Mouse (Mus musculus) stomach, embryonic 16.5 days (tissue): ENCODE results near the gene Plekhg5. TPM values are rescaled to one million over a fixed set of nuclear protein-coding genes. Genes with fewer than 3 reads are reported as not detected.

Source experiments
- ATAC-seq: fragments of 200-750 bp; cut with Nextera tagmentation; 2 replicates; pipeline ENCODE4 v1.8.0; 2017; ENCODE audit warnings: moderate number of reproducible peaks, moderate TSS enrichment; ENCODE audit not compliant: insufficient read depth, low FRiP score
- H3K27ac ChIP-seq: fragments of 300-500 bp; sonication (generic); 2 replicates; pipeline ENCODE4 v1.5.1; 2014; ENCODE audit warnings: low read length
- H3K27me3 ChIP-seq: fragments of 300-500 bp; sonication (generic); 2 replicates; pipeline ENCODE4 v1.6.1; 2014; ENCODE audit warnings: low read length, control low read depth, mixed read lengths; ENCODE audit not compliant: control insufficient read depth, insufficient read depth
- H3K36me3 ChIP-seq: fragments of 300-500 bp; sonication (generic); 2 replicates; pipeline ENCODE4 v1.6.1; 2014; ENCODE audit warnings: low read length; ENCODE audit not compliant: control insufficient read depth, insufficient read depth
- H3K4me1 ChIP-seq: fragments of 300-500 bp; sonication (generic); 2 replicates; pipeline ENCODE4 v1.6.1; 2014; ENCODE audit warnings: low read length, control low read depth, mixed read lengths; ENCODE audit not compliant: control insufficient read depth, insufficient read depth
- H3K4me2 ChIP-seq: fragments of 300-500 bp; sonication (generic); 2 replicates; pipeline ENCODE4 v1.6.1; 2014; ENCODE audit warnings: low read depth, low read length, mixed read lengths
- H3K4me3 ChIP-seq: fragments of 300-500 bp; sonication (generic); replicated peaks from 2 replicates; pipeline ENCODE4 v1.5.1; 2014; ENCODE audit warnings: mild to moderate bottlenecking, low read length
- H3K9ac ChIP-seq: fragments of 300-500 bp; sonication (generic); 2 replicates; pipeline ENCODE4 v1.6.1; 2014; ENCODE audit warnings: low read length
- H3K9me3 ChIP-seq: fragments of 300-500 bp; sonication (generic); replicated peaks from 2 replicates; pipeline ENCODE4 v1.6.1; 2016; ENCODE audit warnings: low read length, control low read depth; ENCODE audit not compliant: control insufficient read depth
- WGBS: fragments of 180-500 bp; shearing (Covaris S2); extraction: QIAGEN DNeasy Blood & Tissue Kit; methylation state at CpG from one replicate; pipeline ENCODE4 v1.1.7; 2014; 5-methylcytosine and 5-hydroxymethylcytosine counted together
- polyA plus RNA-seq: library from polyadenylated mRNA; unstranded; fragments of >200 nt; fragmentation: Nextera tagmentation; extraction: Ambion mirVana; gene quantifications from 2 replicates; pipeline ENCODE4 v1.2.1, GENCODE M21; 2015

Gene Plekhg5
- polyA plus RNA-seq, 1 experiment from 2014 or later: 12.3 TPM

- H3K27me3 ChIP-seq: peaks cover 63% of the 10 kb centered on the region
- H3K27ac ChIP-seq: no peak overlapping the region
- H3K36me3 ChIP-seq: no peaks in the 10 kb centered on the region
- no peak overlapping the region for H3K4me3 ChIP-seq
- ATAC-seq: no peak
- no peak overlapping the region for H3K4me2 ChIP-seq
- H3K9me3 ChIP-seq: no peaks in the 10 kb centered on the region
- H3K9ac ChIP-seq: no peak overlapping the region
- whole genome bisulfite sequencing: 29% methylated on average over 10 of the region's 10 CpGs
- peaks cover 26% of the 10 kb centered on the region for H3K4me1 ChIP-seq
These were observed 60.5 kb downstream of the Plekhg5 start for GRCm38 (mm10) chr4:152132772-152133169.

GRCm38 (mm10) chr4:152133213-152133612 lies 60.9 kb downstream of the Plekhg5 start:
- Histone ChIP-seq H3K4me2 (no peak overlapping the region), H3K9ac (no peak overlapping the region), H3K4me1 (peaks cover 28% of the 10 kb centered on the region), H3K4me3 (no peak overlapping the region), H3K9me3 (no peaks in the 10 kb centered on the region), H3K27ac (no peak overlapping the region), H3K36me3 (no peaks in the 10 kb centered on the region), H3K27me3 (peaks cover 59% of the 10 kb centered on the region)
- no peak for ATAC-seq
- WGBS: 53% methylated on average over 5 of the region's 5 CpGs

- Histone ChIP-seq H3K36me3 (no peaks in the 10 kb centered on the region), H3K4me3 (no peak overlapping the region), H3K27ac (no peak overlapping the region), H3K4me2 (no peak overlapping the region), H3K27me3 (peaks cover 46% of the 10 kb centered on the region), H3K4me1 (peaks cover 30% of the 10 kb centered on the region), H3K9ac (no peak overlapping the region), H3K9me3 (no peaks in the 10 kb centered on the region)
- ATAC-seq: no peak
These were observed 62.2 kb downstream of the Plekhg5 start for GRCm38 (mm10) chr4:152134507-152134906.

GRCm38 (mm10) chr4:152135363-152135762 lies 63.1 kb downstream of the Plekhg5 start:
- Histone ChIP-seq H3K9ac (no peak overlapping the region), H3K27ac (no peak overlapping the region), H3K9me3 (no peaks in the 10 kb centered on the region), H3K4me2 (no peak overlapping the region), H3K36me3 (no peaks in the 10 kb centered on the region), H3K27me3 (peaks cover 38% of the 10 kb centered on the region), H3K4me3 (no peak overlapping the region), H3K4me1 (peaks cover 28% of the 10 kb centered on the region)
- WGBS: 76% methylated on average over 12 of the region's 12 CpGs
- no peak for ATAC-seq

- H3K4me2 ChIP-seq: no peak overlapping the region
- no peak overlapping the region for H3K27ac ChIP-seq
- no peak overlapping the region for H3K9ac ChIP-seq
- ATAC-seq: no peak
- 44% methylated on average over 6 of the region's 6 CpGs for WGBS
- no peak overlapping the region for H3K4me3 ChIP-seq
- peaks cover 22% of the 10 kb centered on the region for H3K4me1 ChIP-seq
- peaks cover 28% of the 10 kb centered on the region for H3K27me3 ChIP-seq
- no peaks in the 10 kb centered on the region for H3K36me3 ChIP-seq
- H3K9me3 ChIP-seq: no peaks in the 10 kb centered on the region
These were observed 64.0 kb downstream of the Plekhg5 start for GRCm38 (mm10) chr4:152136112-152136875.

DNA sequence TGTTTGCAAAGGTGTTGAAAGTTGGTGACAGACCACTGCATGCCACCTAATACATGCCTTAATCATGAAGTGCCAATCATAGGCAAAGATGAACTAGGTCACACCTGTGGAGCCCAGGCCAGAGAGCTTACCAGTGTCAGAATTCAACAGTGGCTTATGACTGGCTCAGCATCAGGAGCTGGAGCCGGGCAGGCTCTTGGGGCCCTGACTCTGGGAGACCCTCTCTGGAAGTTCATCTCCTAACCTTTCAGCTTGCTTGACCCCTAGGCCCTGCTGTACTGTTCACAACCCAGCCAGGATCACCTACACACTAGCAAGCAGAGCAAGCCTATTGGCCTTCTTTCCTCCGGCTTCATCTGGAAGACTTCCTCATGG lies 64.6 kb downstream of the Plekhg5 start:
- no peak overlapping the region for H3K4me2 ChIP-seq
- no peak overlapping the region for H3K4me3 ChIP-seq
- H3K36me3 ChIP-seq: no peaks in the 10 kb centered on the region
- peaks cover 17% of the 10 kb centered on the region for H3K4me1 ChIP-seq
- ATAC-seq: no peak
- no peak overlapping the region for H3K27ac ChIP-seq
- no peaks in the 10 kb centered on the region for H3K9me3 ChIP-seq
- peaks cover 23% of the 10 kb centered on the region for H3K27me3 ChIP-seq
- no peak overlapping the region for H3K9ac ChIP-seq
- 98% methylated on average over 2 of the region's 2 CpGs for WGBS

DNA sequence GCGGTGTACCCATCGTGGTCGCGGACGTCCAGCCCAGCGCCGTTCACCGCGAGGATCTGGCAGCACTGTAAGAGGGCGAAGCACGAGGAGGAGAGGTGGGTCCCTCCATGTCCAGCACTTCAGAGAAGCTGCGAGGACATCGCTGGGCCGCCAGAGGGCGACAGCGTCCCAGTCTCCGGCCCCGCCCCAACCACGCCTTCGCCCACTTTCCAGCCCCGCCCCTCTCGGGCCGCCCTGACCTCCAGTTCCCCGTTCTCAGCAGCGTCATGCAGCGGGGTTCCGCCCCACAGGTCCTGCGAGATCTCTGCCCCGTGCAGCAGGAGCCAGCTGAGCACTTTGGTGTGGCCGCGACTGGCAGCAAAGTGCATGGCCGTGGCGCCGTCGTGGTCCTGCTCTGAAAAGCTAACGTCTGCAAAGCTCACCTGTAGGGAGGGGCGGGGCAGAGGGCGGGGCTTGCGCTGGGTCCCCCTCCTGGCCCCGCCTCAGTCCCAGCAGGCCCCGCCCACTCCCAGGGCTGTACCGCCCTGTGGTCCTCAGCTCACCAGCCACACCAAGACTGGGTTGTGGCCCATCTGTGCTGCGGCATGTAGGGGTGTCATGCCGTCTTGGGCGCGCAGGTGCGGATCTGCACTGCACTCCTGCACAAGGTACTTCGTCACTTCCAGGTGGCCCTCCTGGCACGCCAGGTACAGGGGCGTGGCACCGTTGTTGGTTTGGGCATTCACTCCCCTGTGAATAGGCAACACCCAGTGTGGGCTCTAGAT lies 66.4 kb downstream of the Plekhg5 start:
- Histone ChIP-seq H3K4me1 (peaks cover 8% of the 10 kb centered on the region; the same call in 1 of the 2 replicates), H3K27ac (0 out of 2 replicates have a peak overlapping the region, but pooled peaks have one; percentile 9), H3K27me3 (peaks cover 4% of the 10 kb centered on the region), H3K9ac (peak overlapping the region; percentile 55), H3K4me2 (peak overlapping the region; percentile 81), H3K9me3 (no peaks in the 10 kb centered on the region), H3K36me3 (no peaks in the 10 kb centered on the region), H3K4me3 (peak overlapping the region; percentile 59)
- peak; percentile 88 for ATAC-seq
- WGBS: 2% methylated on average over 51 of the region's 51 CpGs

DNA sequence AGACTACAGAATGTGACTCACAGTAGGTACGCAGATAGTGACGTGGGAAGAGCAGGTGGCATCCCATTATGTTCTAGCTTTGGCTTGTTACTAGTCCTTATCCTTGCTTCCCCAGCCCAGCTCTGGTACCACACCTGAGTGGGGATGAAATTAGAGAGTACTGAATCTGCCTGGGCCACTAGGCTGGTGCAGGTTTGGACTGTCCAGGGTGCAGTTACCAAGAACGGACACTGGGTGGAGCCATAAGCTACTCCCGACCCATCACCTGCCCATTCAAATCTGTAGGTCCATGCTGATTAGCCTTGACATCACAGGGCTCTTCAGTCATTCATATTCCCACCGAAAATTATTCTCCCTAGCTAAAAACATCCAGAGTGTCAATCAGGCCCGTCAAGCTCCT lies 68.1 kb downstream of the Plekhg5 start:
- H3K27ac ChIP-seq: no peak overlapping the region
- no peaks in the 10 kb centered on the region for H3K27me3 ChIP-seq
- H3K9ac ChIP-seq: no peak overlapping the region
- H3K4me1 ChIP-seq: peaks cover 8% of the 10 kb centered on the region; the same call in 1 of the 2 replicates
- 32% methylated on average over 6 of the region's 6 CpGs for WGBS
- no peak overlapping the region for H3K4me2 ChIP-seq
- H3K9me3 ChIP-seq: no peaks in the 10 kb centered on the region
- H3K4me3 ChIP-seq: no peak overlapping the region
- no peaks in the 10 kb centered on the region for H3K36me3 ChIP-seq
- ATAC-seq: no peak

GRCm38 (mm10) chr4:152141521-152142135 lies 69.3 kb downstream of the Plekhg5 start:
- H3K9ac ChIP-seq: no peak overlapping the region
- no peak for ATAC-seq
- H3K36me3 ChIP-seq: no peaks in the 10 kb centered on the region
- peaks cover 8% of the 10 kb centered on the region; the same call in 1 of the 2 replicates for H3K4me1 ChIP-seq
- no peak overlapping the region for H3K4me2 ChIP-seq
- H3K27ac ChIP-seq: no peak overlapping the region
- 73% methylated on average over 8 of the region's 8 CpGs for WGBS
- H3K4me3 ChIP-seq: no peak overlapping the region
- no peaks in the 10 kb centered on the region for H3K27me3 ChIP-seq
- H3K9me3 ChIP-seq: no peaks in the 10 kb centered on the region
